Mouse (Mus musculus) intestine, postnatal 0 days (tissue): ENCODE results near the gene Ankrd33b. TPM values are rescaled to one million over a fixed set of nuclear protein-coding genes. Genes with fewer than 3 reads are reported as not detected.
A peak's percentile ranks its signal among the peaks of the same experiment; 100 is the strongest.

Experiments used
- ATAC-seq: fragments of 200-750 bp; cut with Nextera tagmentation; 2 replicates; pipeline ENCODE4 v1.8.0; 2017; ENCODE audit warnings: mild to moderate bottlenecking, moderate TSS enrichment, moderate library complexity
- H3K27ac ChIP-seq: fragments of 300-500 bp; sonication (generic); 2 replicates; pipeline ENCODE4 v1.5.1; 2014; ENCODE audit warnings: mild to moderate bottlenecking, low read depth, low read length, moderate library complexity
- H3K27me3 ChIP-seq: fragments of 300-500 bp; sonication (generic); replicated peaks from 2 replicates; pipeline ENCODE4 v1.6.1; 2014; ENCODE audit warnings: low read length, mixed read lengths; ENCODE audit not compliant: control insufficient read depth, insufficient read depth
- H3K36me3 ChIP-seq: fragments of 300-500 bp; sonication (generic); 2 replicates; pipeline ENCODE4 v1.6.1; 2014; ENCODE audit warnings: mild to moderate bottlenecking, moderate library complexity; ENCODE audit not compliant: control insufficient read depth, insufficient read depth
- H3K4me1 ChIP-seq: fragments of 300-500 bp; sonication (generic); replicated peaks from 2 replicates; pipeline ENCODE4 v1.6.1; 2014; ENCODE audit warnings: antibody characterized with exemption, low read length, mixed read lengths; ENCODE audit not compliant: control insufficient read depth, insufficient read depth
- H3K4me2 ChIP-seq: fragments of 300-500 bp; sonication (generic); replicated peaks from 2 replicates; pipeline ENCODE4 v1.6.1; 2014; ENCODE audit warnings: low read depth, mild to moderate bottlenecking, moderate library complexity
- H3K4me3 ChIP-seq: fragments of 300-500 bp; sonication (generic); 2 replicates; pipeline ENCODE4 v1.5.1; 2014; ENCODE audit warnings: low read depth, low read length
- H3K9ac ChIP-seq: fragments of 300-500 bp; sonication (generic); 2 replicates; pipeline ENCODE4 v1.6.1; 2014; ENCODE audit warnings: mild to moderate bottlenecking, low read depth, low read length
- H3K9me3 ChIP-seq: fragments of 300-500 bp; sonication (generic); 2 replicates; pipeline ENCODE4 v1.6.1; 2016; ENCODE audit warnings: mixed run types; ENCODE audit not compliant: control insufficient read depth
- CTCF ChIP-seq: sonication (generic); IDR thresholded peaks from 2 replicates; pipeline ENCODE4 v1.5.1; 2016; ENCODE audit warnings: low read depth, mild to moderate bottlenecking, control low read depth, antibody characterized with exemption, moderate library complexity
- WGBS: fragments of 180-500 bp; shearing (Covaris S2); extraction: QIAGEN DNeasy Blood & Tissue Kit; methylation state at CpG from one replicate; pipeline ENCODE4 v1.1.7; 2014; 5-methylcytosine and 5-hydroxymethylcytosine counted together
- polyA plus RNA-seq: library from polyadenylated mRNA; unstranded; fragments of >200 nt; fragmentation: Nextera tagmentation; extraction: Ambion mirVana; gene quantifications from 2 replicates; pipeline ENCODE4 v1.2.1, GENCODE M21; 2015

The Ankrd33b gene
- polyA plus RNA-seq, 1 experiment from 2014 or later, result 0.29 TPM

- H3K9me3 ChIP-seq, result no peaks in the 10 kb centered on the region
- H3K27ac ChIP-seq, result no peak overlapping the region
- TF ChIP-seq CTCF, result no peak
- no peaks in the 10 kb centered on the region for H3K4me1 ChIP-seq
- H3K36me3 ChIP-seq, result no peaks in the 10 kb centered on the region
- 83% methylated on average over 4 of the region's 4 CpGs for WGBS
- no peak overlapping the region for H3K4me3 ChIP-seq
- no peaks in the 10 kb centered on the region for H3K27me3 ChIP-seq
- ATAC-seq, result no peak
- no peak overlapping the region for H3K4me2 ChIP-seq
- no peak overlapping the region for H3K9ac ChIP-seq
Observed at GRCm38 (mm10) chr15:31253963-31254362, 113.6 kb downstream of the Ankrd33b start.

- Histone ChIP-seq H3K4me2 (no peak overlapping the region), H3K9ac (no peak overlapping the region), H3K36me3 (no peaks in the 10 kb centered on the region), H3K4me3 (no peak overlapping the region), H3K9me3 (no peaks in the 10 kb centered on the region), H3K27me3 (no peaks in the 10 kb centered on the region), H3K27ac (no peak overlapping the region), H3K4me1 (no peaks in the 10 kb centered on the region)
- ATAC-seq, result no peak
- 73% methylated on average over 8 of the region's 8 CpGs for WGBS
- TF ChIP-seq CTCF, result no peak
Observed at GRCm38 (mm10) chr15:31253380-31253779, 114.1 kb downstream of the Ankrd33b start.

- no peaks in the 10 kb centered on the region for H3K4me1 ChIP-seq
- no peak for TF ChIP-seq CTCF
- H3K4me2 ChIP-seq, result no peak overlapping the region
- ATAC-seq, result no peak
- no peaks in the 10 kb centered on the region for H3K36me3 ChIP-seq
- H3K4me3 ChIP-seq, result no peak overlapping the region
- H3K9ac ChIP-seq, result no peak overlapping the region
- 90% methylated on average over 16 of the region's 16 CpGs for WGBS
- no peak overlapping the region for H3K27ac ChIP-seq
- H3K27me3 ChIP-seq, result no peaks in the 10 kb centered on the region
- H3K9me3 ChIP-seq, result no peaks in the 10 kb centered on the region
Observed at GRCm38 (mm10) chr15:31252590-31253311, 114.8 kb downstream of the Ankrd33b start.

- H3K4me1 ChIP-seq, result no peaks in the 10 kb centered on the region
- H3K27ac ChIP-seq, result no peak overlapping the region
- H3K4me2 ChIP-seq, result no peak overlapping the region
- ATAC-seq, result peak; percentile 13; the same call in 1 of the 2 replicates
- H3K9ac ChIP-seq, result no peak overlapping the region
- TF ChIP-seq CTCF, result no peak
- WGBS, result 72% methylated on average over 6 of the region's 6 CpGs
- H3K9me3 ChIP-seq, result no peaks in the 10 kb centered on the region
- H3K4me3 ChIP-seq, result no peak overlapping the region
- H3K36me3 ChIP-seq, result no peaks in the 10 kb centered on the region
- H3K27me3 ChIP-seq, result no peaks in the 10 kb centered on the region
Observed at GRCm38 (mm10) chr15:31251189-31251588, 116.3 kb downstream of the Ankrd33b start.

- H3K9ac ChIP-seq, result no peak overlapping the region
- H3K9me3 ChIP-seq, result no peaks in the 10 kb centered on the region
- no peaks in the 10 kb centered on the region for H3K27me3 ChIP-seq
- H3K4me2 ChIP-seq, result no peak overlapping the region
- H3K4me1 ChIP-seq, result no peaks in the 10 kb centered on the region
- no peak overlapping the region for H3K4me3 ChIP-seq
- WGBS, result 90% methylated on average over 3 of the region's 3 CpGs
- H3K36me3 ChIP-seq, result no peaks in the 10 kb centered on the region
- no peak for ATAC-seq
- TF ChIP-seq CTCF, result no peak
- H3K27ac ChIP-seq, result no peak overlapping the region
Observed at GRCm38 (mm10) chr15:31250676-31251075, 116.8 kb downstream of the Ankrd33b start.

GRCm38 (mm10) chr15:31250027-31250426 lies 117.5 kb downstream of the Ankrd33b start:
- no peak overlapping the region for H3K9ac ChIP-seq
- no peak for TF ChIP-seq CTCF
- no peak overlapping the region for H3K4me2 ChIP-seq
- no peaks in the 10 kb centered on the region for H3K36me3 ChIP-seq
- H3K9me3 ChIP-seq, result no peaks in the 10 kb centered on the region
- WGBS, result 62% methylated on average over 2 of the region's 2 CpGs
- H3K27ac ChIP-seq, result no peak overlapping the region
- no peaks in the 10 kb centered on the region for H3K4me1 ChIP-seq
- no peak for ATAC-seq
- no peaks in the 10 kb centered on the region for H3K27me3 ChIP-seq
- H3K4me3 ChIP-seq, result no peak overlapping the region
